Mouse (Mus musculus) cerebellum, adult 2 months (tissue): ENCODE results near the gene Fam149a.

Experiments used
- CTCF ChIP-seq: fragments of 200-500 bp; IDR thresholded peaks from 2 replicates; pipeline ENCODE4 v1.5.1; 2011; ENCODE audit warnings: low read depth, mild to moderate bottlenecking, control low read depth, low read length, moderate library complexity, borderline replicate concordance; ENCODE audit not compliant: insufficient read depth
- POLR2A ChIP-seq: fragments of 200-500 bp; IDR thresholded peaks from 2 replicates; pipeline ENCODE4 v1.6.1; 2011; ENCODE audit warnings: low read length, control low read depth, borderline replicate concordance; ENCODE audit not compliant: insufficient read depth

GRCm38 (mm10) chr8:45414965-45415364, 32.9 kb upstream of the Fam149a start:
- TF ChIP-seq CTCF (no peak), POLR2A (no peak)
